Mouse (Mus musculus) megakaryocyte, embryonic 14.5 days (primary cell): ENCODE measurements around the gene Fam107b.

Experiments used
- FLI1 ChIP-seq: IDR thresholded peaks from 2 replicates; pipeline ENCODE4 v1.6.1; 2012; ENCODE audit warnings: low read length, inconsistent platforms, mixed read lengths
- GATA1 ChIP-seq: IDR thresholded peaks from 3 replicates; pipeline ENCODE4 v1.6.1; 2012; ENCODE audit warnings: mixed read lengths, low read length, inconsistent platforms, borderline replicate concordance

DNA sequence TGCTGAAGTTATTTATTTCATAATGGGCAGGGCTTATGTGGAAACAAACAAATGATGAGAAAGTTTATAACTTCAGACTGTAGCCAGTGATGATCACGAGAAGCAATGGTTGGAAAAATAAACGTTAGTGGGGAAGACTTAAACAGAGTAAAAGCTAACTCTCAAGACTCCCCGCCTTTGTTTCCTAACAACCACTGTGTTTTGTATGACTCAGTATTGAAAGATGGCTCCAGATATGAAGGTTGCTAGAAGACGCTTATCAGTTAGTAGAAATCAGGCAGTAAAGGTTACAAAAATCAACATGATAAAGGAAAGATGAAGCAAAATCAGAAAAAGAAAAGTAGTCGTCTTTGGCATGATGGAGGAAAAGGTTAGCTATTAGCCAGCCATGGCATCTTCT, 78.9 kb downstream of the Fam107b start:
- TF ChIP-seq FLI1 (no peak), GATA1 (no peak)
